Mouse (Mus musculus) kidney, adult 2 months (tissue): ENCODE results near the gene Ctse.

Source experiments
- CTCF ChIP-seq: fragments of 200-500 bp; conservative IDR thresholded peaks from 2 replicates; pipeline ENCODE4 v1.5.1; 2011; ENCODE audit warnings: low read depth, mild to moderate bottlenecking, control low read depth, low read length, moderate library complexity, mixed read lengths; ENCODE audit not compliant: insufficient read depth, insufficient read length
- POLR2A ChIP-seq: fragments of 200-500 bp; IDR thresholded peaks from one replicate; pipeline ENCODE4 v1.6.1; 2011; ENCODE audit warnings: low read depth, low read length, control low read depth

DNA sequence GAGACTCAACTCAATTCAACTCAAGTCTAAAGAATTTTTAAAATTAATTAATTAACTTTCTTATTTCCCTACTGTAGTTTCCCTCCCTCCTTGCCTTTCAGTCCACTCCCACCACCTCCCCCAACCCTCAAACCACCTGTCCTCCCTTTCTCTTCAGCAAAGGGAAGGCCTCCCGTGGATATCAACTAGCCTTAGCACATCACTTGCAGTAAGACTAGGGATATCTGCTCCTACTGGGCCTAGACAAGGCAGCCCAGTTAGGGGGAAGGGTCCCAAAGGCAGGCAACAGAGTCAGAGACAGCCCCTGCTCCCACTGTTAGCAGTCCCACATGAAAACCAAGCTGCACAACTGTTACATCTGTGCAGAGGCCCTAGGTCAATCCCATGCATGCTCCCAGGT is 22.0 kb upstream of the Ctse start:
- TF ChIP-seq CTCF (no peak), POLR2A (no peak)
